Mouse (Mus musculus): ENCODE measurements at regions not wholly inside any gene's neighbourhood (a gene's known extent, or its start where the extent isn't known, plus 50 kb on each side); places are given as distances from the start of the nearest gene placed in this dataset.
A peak's percentile ranks its signal among the peaks of the same experiment; 100 is the strongest.
"Not testable (repeated sequence)": the region's sequence is repeated elsewhere in the genome, so short reads cannot be mapped to it uniquely, and the experiment has no call there.

GRCm38 (mm10) chr10:51397016-51397415 is 83.4 kb upstream of the Gm49339 start:
- not testable (repeated sequence) for DNase-seq; H3K36me3 ChIP-seq (ENCODE audit: control insufficient read depth, insufficient read depth, low read length); H3K27ac ChIP-seq (ENCODE audit: insufficient read depth, low read depth, low read length); H3K27me3 ChIP-seq (replicated peaks; ENCODE audit: control insufficient read depth, insufficient read depth, low read length); H3K4me3 ChIP-seq (ENCODE audit: insufficient read depth, low read depth, low read length); H3K4me1 ChIP-seq (ENCODE audit: control insufficient read depth, insufficient read depth, low read length)
- WGBS: 79% methylated on average over 3 of the region's 3 CpGs

DNA sequence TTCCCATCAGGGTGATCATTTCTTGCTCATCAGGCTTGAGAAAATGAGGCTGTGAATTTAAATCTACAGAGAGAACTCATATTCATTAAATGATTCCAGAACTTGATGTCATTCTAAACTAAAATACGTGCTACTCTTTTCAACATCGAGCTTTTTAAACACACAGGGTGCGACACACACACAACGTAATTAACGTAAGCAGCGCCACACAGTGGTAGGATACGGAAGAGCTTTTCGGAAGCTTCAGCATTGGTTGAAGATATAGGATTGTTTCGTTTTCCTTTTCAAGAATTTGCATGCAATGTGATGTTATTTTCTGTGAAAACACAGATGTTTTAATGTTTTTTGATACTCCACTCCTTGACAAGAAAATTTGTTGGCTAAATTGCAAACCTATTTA is 75.3 kb upstream of the Gm49339 start:
- H3K36me3 ChIP-seq (ENCODE audit: control insufficient read depth, insufficient read depth, low read length): no peaks in the 10 kb centered on the region
- no peak overlapping the region for H3K27ac ChIP-seq (ENCODE audit: insufficient read depth, low read depth, low read length)
- H3K27me3 ChIP-seq (replicated peaks; ENCODE audit: control insufficient read depth, insufficient read depth, low read length): no peaks in the 10 kb centered on the region
- DNase-seq: peak; percentile 57
- whole genome bisulfite sequencing: 3% methylated on average over 9 of the region's 9 CpGs
- H3K4me3 ChIP-seq (ENCODE audit: insufficient read depth, low read depth, low read length): no peak overlapping the region
- TF ChIP-seq POLR2A (IDR thresholded peaks at IDR 0.05; ENCODE audit: low read depth, low read length) (no peak), CTCF (conservative IDR thresholded peaks at IDR 0.05; ENCODE audit: insufficient read depth, insufficient read length, low read depth, low read length) (peak; percentile 49)
- no peaks in the 10 kb centered on the region for H3K4me1 ChIP-seq (ENCODE audit: control insufficient read depth, insufficient read depth, low read length)

DNA sequence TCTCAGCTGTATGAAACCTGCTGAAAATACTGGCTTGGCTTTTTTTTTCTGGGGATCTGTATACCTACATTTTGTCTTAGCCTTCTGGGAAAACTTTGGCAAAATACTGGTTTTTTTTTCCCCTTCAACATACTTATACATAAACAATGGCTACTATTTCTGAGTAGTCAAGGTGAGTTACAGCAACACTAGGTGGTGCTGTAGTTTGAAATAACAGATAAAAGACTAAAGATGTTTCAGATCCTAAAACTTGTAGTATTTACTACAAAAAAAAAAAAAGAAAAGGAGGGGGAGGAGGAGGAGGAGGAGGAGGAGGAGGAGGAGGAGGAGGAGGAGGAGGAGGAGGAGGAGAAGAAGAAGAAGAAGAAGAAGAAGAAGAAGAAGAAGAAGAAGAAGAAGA is 67.6 kb upstream of the Gm49339 start:
- no peak overlapping the region for H3K27ac ChIP-seq (ENCODE audit: insufficient read depth, low read depth, low read length)
- DNase-seq: no peak
- H3K27me3 ChIP-seq (replicated peaks; ENCODE audit: control insufficient read depth, insufficient read depth, low read length): no peaks in the 10 kb centered on the region
- no peak overlapping the region for H3K4me3 ChIP-seq (ENCODE audit: insufficient read depth, low read depth, low read length)
- H3K36me3 ChIP-seq (ENCODE audit: control insufficient read depth, insufficient read depth, low read length): no peaks in the 10 kb centered on the region
- TF ChIP-seq POLR2A (IDR thresholded peaks at IDR 0.05; ENCODE audit: low read depth, low read length) (no peak), CTCF (conservative IDR thresholded peaks at IDR 0.05; ENCODE audit: insufficient read depth, insufficient read length, low read depth, low read length) (no peak)
- no peaks in the 10 kb centered on the region for H3K4me1 ChIP-seq (ENCODE audit: control insufficient read depth, insufficient read depth, low read length)

- Histone ChIP-seq H3K4me1 (ENCODE audit: control insufficient read depth, insufficient read depth, low read length) (no peaks in the 10 kb centered on the region), H3K27ac (ENCODE audit: insufficient read depth, low read depth, low read length) (no peak overlapping the region), H3K4me3 (ENCODE audit: insufficient read depth, low read depth, low read length) (no peak overlapping the region), H3K36me3 (ENCODE audit: control insufficient read depth, insufficient read depth, low read length) (no peaks in the 10 kb centered on the region), H3K27me3 (replicated peaks; ENCODE audit: control insufficient read depth, insufficient read depth, low read length) (no peaks in the 10 kb centered on the region)
- WGBS: 89% methylated on average over 1 of the region's 1 CpGs
- DNase-seq: no peak
- TF ChIP-seq CTCF (conservative IDR thresholded peaks at IDR 0.05; ENCODE audit: insufficient read depth, insufficient read length, low read depth, low read length) (no peak), POLR2A (IDR thresholded peaks at IDR 0.05; ENCODE audit: low read depth, low read length) (no peak)
Observed at GRCm38 (mm10) chr10:51414512-51414911, 65.9 kb upstream of the Gm49339 start.

- Histone ChIP-seq H3K36me3 (ENCODE audit: control insufficient read depth, insufficient read depth, low read length) (no peaks in the 10 kb centered on the region), H3K27me3 (replicated peaks; ENCODE audit: control insufficient read depth, insufficient read depth, low read length) (no peaks in the 10 kb centered on the region), H3K27ac (ENCODE audit: insufficient read depth, low read depth, low read length) (no peak overlapping the region), H3K4me1 (ENCODE audit: control insufficient read depth, insufficient read depth, low read length) (no peaks in the 10 kb centered on the region), H3K4me3 (ENCODE audit: insufficient read depth, low read depth, low read length) (no peak overlapping the region)
- no peak for DNase-seq
- no peak for TF ChIP-seq POLR2A (IDR thresholded peaks at IDR 0.05; ENCODE audit: low read depth, low read length)
- no peak for TF ChIP-seq CTCF (conservative IDR thresholded peaks at IDR 0.05; ENCODE audit: insufficient read depth, insufficient read length, low read depth, low read length)
Observed at GRCm38 (mm10) chr10:51416723-51417122, 63.7 kb upstream of the Gm49339 start.

DNA sequence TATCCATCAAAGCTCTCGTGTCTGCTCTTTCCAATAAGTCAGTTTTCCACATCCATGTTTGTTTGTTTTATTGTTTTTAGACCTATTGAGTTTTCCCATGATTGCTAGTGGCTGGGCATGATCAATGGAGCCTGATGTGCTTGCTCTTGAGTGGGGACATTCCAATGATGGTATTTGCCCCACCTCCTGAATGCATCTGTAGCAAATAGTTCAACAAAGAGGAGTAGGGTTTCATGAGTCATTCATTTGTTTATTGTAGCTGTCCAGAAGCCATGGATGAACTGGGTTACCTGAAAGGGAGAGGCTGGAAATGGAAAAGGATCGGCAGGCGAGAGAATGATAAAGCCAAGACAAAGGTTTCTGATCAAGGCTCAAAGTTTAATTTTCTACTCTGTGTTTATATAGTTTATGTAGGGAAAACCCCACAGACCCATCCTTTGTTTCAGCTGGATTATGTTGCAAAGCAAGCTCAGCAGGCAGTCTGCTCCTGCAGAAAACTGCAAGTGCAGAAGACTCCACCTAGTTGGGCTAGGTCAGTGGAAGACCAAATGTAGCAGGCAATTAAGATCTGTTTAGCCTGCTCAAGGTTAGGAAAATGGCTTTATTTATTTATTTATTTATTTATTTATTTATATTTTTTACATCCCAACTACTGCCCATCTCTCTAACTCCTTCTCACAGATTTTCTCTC is 63.0 kb upstream of the Gm49339 start:
- no peak overlapping the region for H3K4me3 ChIP-seq (ENCODE audit: insufficient read depth, low read depth, low read length)
- no peaks in the 10 kb centered on the region for H3K4me1 ChIP-seq (ENCODE audit: control insufficient read depth, insufficient read depth, low read length)
- H3K27me3 ChIP-seq (replicated peaks; ENCODE audit: control insufficient read depth, insufficient read depth, low read length): no peaks in the 10 kb centered on the region
- no peak for DNase-seq
- TF ChIP-seq CTCF (conservative IDR thresholded peaks at IDR 0.05; ENCODE audit: insufficient read depth, insufficient read length, low read depth, low read length) (no peak), POLR2A (IDR thresholded peaks at IDR 0.05; ENCODE audit: low read depth, low read length) (no peak)
- 82% methylated on average over 3 of the region's 3 CpGs for WGBS
- no peak overlapping the region for H3K27ac ChIP-seq (ENCODE audit: insufficient read depth, low read depth, low read length)
- no peaks in the 10 kb centered on the region for H3K36me3 ChIP-seq (ENCODE audit: control insufficient read depth, insufficient read depth, low read length)

- no peak overlapping the region for H3K4me3 ChIP-seq (ENCODE audit: insufficient read depth, low read depth, low read length)
- DNase-seq: no peak
- no peak overlapping the region for H3K27ac ChIP-seq (ENCODE audit: insufficient read depth, low read depth, low read length)
- 83% methylated on average over 1 of the region's 1 CpGs for WGBS
- H3K27me3 ChIP-seq (replicated peaks; ENCODE audit: control insufficient read depth, insufficient read depth, low read length): no peaks in the 10 kb centered on the region
- H3K36me3 ChIP-seq (ENCODE audit: control insufficient read depth, insufficient read depth, low read length): no peaks in the 10 kb centered on the region
- no peaks in the 10 kb centered on the region for H3K4me1 ChIP-seq (ENCODE audit: control insufficient read depth, insufficient read depth, low read length)
- TF ChIP-seq POLR2A (IDR thresholded peaks at IDR 0.05; ENCODE audit: low read depth, low read length): no peak
- TF ChIP-seq CTCF (conservative IDR thresholded peaks at IDR 0.05; ENCODE audit: insufficient read depth, insufficient read length, low read depth, low read length): no peak
Observed at GRCm38 (mm10) chr10:51418550-51418949, 61.9 kb upstream of the Gm49339 start.

DNA sequence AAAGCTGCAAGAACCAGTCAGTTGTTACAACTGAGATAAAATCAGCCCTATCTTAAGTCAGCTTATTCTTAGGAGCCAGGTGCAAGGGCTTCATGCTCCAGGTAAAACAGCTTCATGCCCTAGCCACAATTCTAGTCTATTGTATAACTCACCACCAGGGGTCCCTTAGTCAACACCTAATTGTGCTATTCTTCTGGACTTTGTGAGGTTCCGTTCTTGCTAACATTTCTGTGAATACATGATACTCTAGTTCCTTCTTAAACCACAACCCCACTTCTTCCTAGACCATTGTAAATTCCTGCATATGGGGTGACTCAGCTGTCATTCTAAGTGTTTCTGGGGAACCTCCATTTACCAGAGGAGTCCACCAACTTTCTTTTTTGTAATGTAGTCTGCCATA is 57.9 kb upstream of the Gm49339 start:
- H3K27ac ChIP-seq (ENCODE audit: insufficient read depth, low read depth, low read length): no peak overlapping the region
- 79% methylated on average over 1 of the region's 1 CpGs for whole genome bisulfite sequencing
- DNase-seq: peak; percentile 6
- H3K36me3 ChIP-seq (ENCODE audit: control insufficient read depth, insufficient read depth, low read length): no peaks in the 10 kb centered on the region
- no peak overlapping the region for H3K4me3 ChIP-seq (ENCODE audit: insufficient read depth, low read depth, low read length)
- H3K27me3 ChIP-seq (replicated peaks; ENCODE audit: control insufficient read depth, insufficient read depth, low read length): no peaks in the 10 kb centered on the region
- H3K4me1 ChIP-seq (ENCODE audit: control insufficient read depth, insufficient read depth, low read length): no peaks in the 10 kb centered on the region
- TF ChIP-seq POLR2A (IDR thresholded peaks at IDR 0.05; ENCODE audit: low read depth, low read length) (no peak), CTCF (conservative IDR thresholded peaks at IDR 0.05; ENCODE audit: insufficient read depth, insufficient read length, low read depth, low read length) (no peak)
